Mouse (Mus musculus) testis, adult 2 months (tissue): Measurements from ENCODE around the gene Stx8.

Experiments
- CTCF ChIP-seq: fragments of 200-500 bp; IDR thresholded peaks from 2 replicates; pipeline ENCODE4 v1.5.1; 2012; ENCODE audit warnings: low read depth, mild to moderate bottlenecking, inconsistent platforms, low read length, moderate library complexity; ENCODE audit not compliant: control insufficient read depth, insufficient read depth, insufficient replicate concordance
- POLR2A ChIP-seq: fragments of 200-500 bp; IDR thresholded peaks from 2 replicates; pipeline ENCODE4 v1.6.1; 2012; ENCODE audit warnings: low read depth, mild to moderate bottlenecking, inconsistent platforms, low read length, moderate library complexity; ENCODE audit not compliant: control insufficient read depth

- TF ChIP-seq CTCF, result no peak
- no peak for TF ChIP-seq POLR2A
Observed at GRCm38 (mm10) chr11:67972606-67973005, 6.6 kb downstream of the Stx8 start.
